Mouse (Mus musculus) NIH3T3 (cell line): ENCODE measurements at regions not wholly inside any gene's neighbourhood (a gene's known extent, or its start where the extent isn't known, plus 50 kb on each side); places are given as distances from the start of the nearest gene placed in this dataset.

Experiments
- DNase-seq: peaks from one replicate; pipeline ENCODE4 v3.0.0-alpha.2; 2012; ENCODE audit warnings: low read depth

GRCm38 (mm10) chr10:16231821-16232220 lies 1491.2 kb upstream of the Cited2 start:
- DNase-seq: no peak

- DNase-seq: no peak
Observed at GRCm38 (mm10) chr10:16233612-16234106, 1489.4 kb upstream of the Cited2 start.

- DNase-seq: no peak
Observed at GRCm38 (mm10) chr10:16256329-16256728, 1466.7 kb upstream of the Cited2 start.

GRCm38 (mm10) chr10:16272786-16273185 lies 1450.2 kb upstream of the Cited2 start:
- DNase-seq: no peak

GRCm38 (mm10) chr10:16317026-16317425 lies 1406.0 kb upstream of the Cited2 start:
- no peak for DNase-seq

GRCm38 (mm10) chr10:16337546-16337945 lies 1385.5 kb upstream of the Cited2 start:
- DNase-seq: peak; percentile 43

- no peak for DNase-seq
Observed at GRCm38 (mm10) chr10:16341496-16341895, 1381.5 kb upstream of the Cited2 start.

GRCm38 (mm10) chr10:16364001-16364400 lies 1359.0 kb upstream of the Cited2 start:
- no peak for DNase-seq
